Mouse (Mus musculus) midbrain, embryonic 10.5 days (tissue): ENCODE results near the gene Srsf6. TPM values are rescaled to one million over a fixed set of nuclear protein-coding genes. Genes with fewer than 3 reads are reported as not detected.

Experiments
- DNase-seq: peaks from one replicate; pipeline ENCODE4 v3.0.0-alpha.2; 2017; ENCODE audit warnings: low spot score
- H3K27ac ChIP-seq: fragments of 300-500 bp; sonication (generic); replicated peaks from 2 replicates; pipeline ENCODE4 v1.5.1; 2016; ENCODE audit warnings: mild to moderate bottlenecking
- H3K27me3 ChIP-seq: fragments of 300-500 bp; sonication (generic); 2 replicates; pipeline ENCODE4 v1.6.1; 2016; ENCODE audit warnings: low read depth, mild to moderate bottlenecking; ENCODE audit not compliant: poor library complexity, severe bottlenecking
- H3K36me3 ChIP-seq: fragments of 300-500 bp; sonication (generic); 2 replicates; pipeline ENCODE4 v1.6.1; 2016; ENCODE audit warnings: mild to moderate bottlenecking, moderate library complexity
- H3K4me1 ChIP-seq: fragments of 300-500 bp; sonication (generic); 2 replicates; pipeline ENCODE4 v1.6.1; 2016
- H3K4me3 ChIP-seq: fragments of 300-500 bp; sonication (generic); 2 replicates; pipeline ENCODE4 v1.5.1; 2016; ENCODE audit warnings: mild to moderate bottlenecking, moderate library complexity
- H3K9me3 ChIP-seq: fragments of 300-500 bp; sonication (generic); replicated peaks from 2 replicates; pipeline ENCODE4 v1.6.1; 2016; ENCODE audit warnings: mild to moderate bottlenecking
- WGBS: fragments of 180-500 bp; shearing (Covaris S2); methylation state at CpG from one replicate; pipeline ENCODE4 v1.1.7; 2016; 5-methylcytosine and 5-hydroxymethylcytosine counted together
- polyA plus RNA-seq: library from polyadenylated mRNA; unstranded; fragments of >200 nt; fragmentation: Nextera tagmentation; extraction: Ambion mirVana; gene quantifications from 2 replicates; pipeline ENCODE4 v1.2.1, GENCODE M21; 2016

Srsf6 gene
- polyA plus RNA-seq, 1 experiment from 2014 or later = 267 TPM

- Histone ChIP-seq H3K4me3 (no peak overlapping the region), H3K36me3 (peaks cover 66% of the 10 kb centered on the region), H3K27me3 (peaks cover 43% of the 10 kb centered on the region), H3K27ac (no peak overlapping the region), H3K9me3 (no peaks in the 10 kb centered on the region), H3K4me1 (peaks cover 17% of the 10 kb centered on the region)
- WGBS = 86% methylated on average over 1 of the region's 1 CpGs
- DNase-seq = no peak
Observed at GRCm38 (mm10) chr2:162939562-162939961, 8.2 kb downstream of the Srsf6 start.

- DNase-seq = peak; percentile 53
- Histone ChIP-seq H3K4me1 (peaks cover 24% of the 10 kb centered on the region), H3K9me3 (no peaks in the 10 kb centered on the region), H3K36me3 (peaks cover 30% of the 10 kb centered on the region), H3K4me3 (peak within 1 kb of the TSS; percentile 67), H3K27ac (peak within 1 kb of the TSS; percentile 63), H3K27me3 (peaks cover 47% of the 10 kb centered on the region)
- under 1% methylated on average over 40 of the region's 40 CpGs for WGBS
Observed at GRCm38 (mm10) chr2:162943148-162943846, 12.0 kb downstream of the Srsf6 start, which contains the start of gene L3mbtl1. Gene L3mbtl1 (plus strand): TSS chr2:162943472.

GRCm38 (mm10) chr2:162943931-162944330 lies 12.6 kb downstream of the Srsf6 start:
- Histone ChIP-seq H3K9me3 (no peaks in the 10 kb centered on the region), H3K27ac (no peak overlapping the region), H3K27me3 (peaks cover 47% of the 10 kb centered on the region), H3K36me3 (peaks cover 23% of the 10 kb centered on the region), H3K4me1 (peaks cover 24% of the 10 kb centered on the region), H3K4me3 (peak overlapping the region; percentile 67)
- 8% methylated on average over 11 of the region's 11 CpGs for WGBS
- no peak for DNase-seq

- no peaks in the 10 kb centered on the region for H3K36me3 ChIP-seq
- H3K4me1 ChIP-seq = peaks cover 24% of the 10 kb centered on the region
- WGBS = 86% methylated on average over 5 of the region's 5 CpGs
- H3K4me3 ChIP-seq = no peak overlapping the region
- no peak for DNase-seq
- no peaks in the 10 kb centered on the region for H3K9me3 ChIP-seq
- peaks cover 30% of the 10 kb centered on the region for H3K27me3 ChIP-seq
- H3K27ac ChIP-seq = no peak overlapping the region
Observed at GRCm38 (mm10) chr2:162946964-162947363, 15.6 kb downstream of the Srsf6 start.

GRCm38 (mm10) chr2:162947736-162948135 lies 16.4 kb downstream of the Srsf6 start:
- Histone ChIP-seq H3K36me3 (no peaks in the 10 kb centered on the region), H3K4me3 (peak overlapping the region; percentile 41), H3K27me3 (peaks cover 22% of the 10 kb centered on the region), H3K9me3 (no peaks in the 10 kb centered on the region), H3K27ac (no peak overlapping the region), H3K4me1 (peaks cover 21% of the 10 kb centered on the region)
- 36% methylated on average over 15 of the region's 15 CpGs for WGBS
- DNase-seq = no peak

- Histone ChIP-seq H3K4me1 (peaks cover 16% of the 10 kb centered on the region), H3K27ac (no peak overlapping the region), H3K9me3 (no peaks in the 10 kb centered on the region), H3K4me3 (peak overlapping the region; percentile 41), H3K27me3 (peaks cover 17% of the 10 kb centered on the region), H3K36me3 (no peaks in the 10 kb centered on the region)
- WGBS = 59% methylated on average over 14 of the region's 14 CpGs
- no peak for DNase-seq
Observed at GRCm38 (mm10) chr2:162948221-162948620, 16.9 kb downstream of the Srsf6 start.

GRCm38 (mm10) chr2:162950776-162951175 lies 19.4 kb downstream of the Srsf6 start:
- WGBS = 98% methylated on average over 2 of the region's 2 CpGs
- no peak overlapping the region for H3K4me3 ChIP-seq
- H3K27ac ChIP-seq = no peak overlapping the region
- H3K9me3 ChIP-seq = no peaks in the 10 kb centered on the region
- no peaks in the 10 kb centered on the region for H3K36me3 ChIP-seq
- H3K4me1 ChIP-seq = peaks cover 7% of the 10 kb centered on the region
- no peaks in the 10 kb centered on the region for H3K27me3 ChIP-seq
- no peak for DNase-seq

GRCm38 (mm10) chr2:162956843-162957242 lies 25.5 kb downstream of the Srsf6 start:
- Histone ChIP-seq H3K4me3 (no peak overlapping the region), H3K36me3 (no peaks in the 10 kb centered on the region), H3K4me1 (no peaks in the 10 kb centered on the region), H3K27ac (no peak overlapping the region), H3K9me3 (no peaks in the 10 kb centered on the region), H3K27me3 (no peaks in the 10 kb centered on the region)
- 97% methylated on average over 2 of the region's 2 CpGs for WGBS
- DNase-seq = no peak

- DNase-seq = no peak
Observed at GRCm38 (mm10) chr2:162961321-162961720, 30.0 kb downstream of the Srsf6 start.

GRCm38 (mm10) chr2:162966734-162967133 lies 35.4 kb downstream of the Srsf6 start:
- DNase-seq = no peak
- Histone ChIP-seq H3K4me1 (no peaks in the 10 kb centered on the region), H3K36me3 (no peaks in the 10 kb centered on the region), H3K9me3 (no peaks in the 10 kb centered on the region), H3K4me3 (no peak overlapping the region), H3K27me3 (0 out of 2 replicates have a peak, but pooled peaks cover 6% of the 10 kb centered on the region), H3K27ac (no peak overlapping the region)
- WGBS = 92% methylated on average over 2 of the region's 2 CpGs

More at GRCm38 (mm10) chr2:162961321-162961720, 30.0 kb downstream of the Srsf6 start:
- H3K27me3 ChIP-seq = no peaks in the 10 kb centered on the region
- H3K4me3 ChIP-seq = no peak overlapping the region
- WGBS = 73% methylated on average over 9 of the region's 10 CpGs
- no peaks in the 10 kb centered on the region for H3K4me1 ChIP-seq
- no peak overlapping the region for H3K27ac ChIP-seq
- H3K36me3 ChIP-seq = no peaks in the 10 kb centered on the region
- H3K9me3 ChIP-seq = no peaks in the 10 kb centered on the region

- WGBS = 10% methylated on average over 5 of the region's 5 CpGs
- Histone ChIP-seq H3K4me3 (no peak overlapping the region), H3K27me3 (0 out of 2 replicates have a peak, but pooled peaks cover 6% of the 10 kb centered on the region), H3K27ac (no peak overlapping the region), H3K9me3 (no peaks in the 10 kb centered on the region), H3K36me3 (no peaks in the 10 kb centered on the region), H3K4me1 (peaks cover 7% of the 10 kb centered on the region)
- DNase-seq = peak; percentile 60
Observed at GRCm38 (mm10) chr2:162968357-162968756, 37.0 kb downstream of the Srsf6 start.

- peaks cover 14% of the 10 kb centered on the region for H3K4me1 ChIP-seq
- no peak overlapping the region for H3K27ac ChIP-seq
- H3K9me3 ChIP-seq = no peaks in the 10 kb centered on the region
- DNase-seq = no peak
- 89% methylated on average over 3 of the region's 3 CpGs for WGBS
- H3K36me3 ChIP-seq = no peaks in the 10 kb centered on the region
- 0 out of 2 replicates have a peak, but pooled peaks cover 6% of the 10 kb centered on the region for H3K27me3 ChIP-seq
- no peak overlapping the region for H3K4me3 ChIP-seq
Observed at GRCm38 (mm10) chr2:162969101-162969500, 37.8 kb downstream of the Srsf6 start.

- WGBS = 86% methylated on average over 6 of the region's 6 CpGs
- H3K27ac ChIP-seq = no peak overlapping the region
- no peak overlapping the region for H3K4me3 ChIP-seq
- H3K4me1 ChIP-seq = peaks cover 19% of the 10 kb centered on the region
- no peak for DNase-seq
- 0 out of 2 replicates have a peak, but pooled peaks cover 6% of the 10 kb centered on the region for H3K27me3 ChIP-seq
- no peaks in the 10 kb centered on the region for H3K36me3 ChIP-seq
- H3K9me3 ChIP-seq = no peaks in the 10 kb centered on the region
Observed at GRCm38 (mm10) chr2:162970896-162971295, 39.6 kb downstream of the Srsf6 start.
